Mouse (Mus musculus): ENCODE measurements at regions not wholly inside any gene's neighbourhood (a gene's known extent, or its start where the extent isn't known, plus 50 kb on each side); places are given as distances from the start of the nearest gene placed in this dataset.

DNA sequence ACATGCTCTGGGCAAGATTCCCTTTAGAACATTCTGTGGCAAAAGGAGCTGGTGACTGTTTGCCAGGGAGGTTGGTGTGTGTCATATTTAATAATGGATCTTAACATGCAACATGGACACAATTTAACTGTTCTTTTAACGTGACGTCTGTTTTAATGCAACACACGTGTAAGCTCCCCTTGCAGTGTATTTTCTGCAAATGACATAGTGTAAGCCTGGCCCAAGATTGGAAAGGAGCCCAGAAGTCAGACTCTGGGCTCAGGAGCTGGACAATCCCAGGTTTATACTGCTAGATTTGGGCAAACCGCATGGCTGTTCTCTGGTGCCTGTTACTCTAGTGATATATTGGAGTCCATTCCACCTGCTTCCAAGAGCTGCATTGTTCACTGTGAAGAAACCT, 106.1 kb upstream of the Frmd6 start:
- ATAC-seq (ENCODE audit: extremely low read depth, insufficient number of reproducible peaks, low FRiP score, low TSS enrichment): no peak
- no peak overlapping the region for H3K27ac ChIP-seq (replicated peaks)
- peaks cover 18% of the 10 kb centered on the region for H3K4me1 ChIP-seq
- H3K4me2 ChIP-seq: no peak overlapping the region
- 64% methylated on average over 4 of the region's 4 CpGs for WGBS
- H3K9me3 ChIP-seq: no peaks in the 10 kb centered on the region; the same call in 1 of the 2 replicates
- H3K9ac ChIP-seq: peak overlapping the region; percentile 14; the same call in 1 of the 2 replicates
- no peak overlapping the region for H3K4me3 ChIP-seq
- no peaks in the 10 kb centered on the region for H3K36me3 ChIP-seq
- H3K27me3 ChIP-seq (replicated peaks): no peaks in the 10 kb centered on the region

GRCm38 (mm10) chr12:70720178-70720894, 105.0 kb upstream of the Frmd6 start:
- H3K9ac ChIP-seq: no peak overlapping the region
- no peak overlapping the region for H3K4me3 ChIP-seq
- WGBS: 78% methylated on average over 12 of the region's 12 CpGs
- H3K4me1 ChIP-seq: peaks cover 17% of the 10 kb centered on the region
- H3K36me3 ChIP-seq: no peaks in the 10 kb centered on the region
- no peaks in the 10 kb centered on the region; the same call in 1 of the 2 replicates for H3K9me3 ChIP-seq
- H3K27ac ChIP-seq (replicated peaks): no peak overlapping the region
- H3K4me2 ChIP-seq: no peak overlapping the region
- no peaks in the 10 kb centered on the region for H3K27me3 ChIP-seq (replicated peaks)
- no peak for ATAC-seq (ENCODE audit: extremely low read depth, insufficient number of reproducible peaks, low FRiP score, low TSS enrichment)

DNA sequence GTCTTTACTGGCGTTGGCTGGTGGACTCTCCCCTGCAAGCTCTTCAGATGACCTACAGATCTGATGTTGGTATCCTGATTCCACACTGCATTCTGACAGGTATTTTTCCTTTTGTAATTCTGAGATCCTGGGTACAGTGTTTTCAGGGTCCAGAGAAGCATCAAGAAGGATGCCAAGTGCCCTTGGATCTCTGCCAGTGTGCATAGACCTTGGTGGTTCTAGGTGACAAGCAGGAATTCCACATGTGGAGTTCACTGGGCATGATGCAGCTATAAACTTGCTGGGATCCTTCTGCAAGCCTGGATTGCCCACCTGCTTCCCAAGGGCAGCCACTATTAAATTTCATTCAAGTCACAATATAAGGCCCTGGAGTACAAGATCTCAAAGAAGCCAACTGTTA, 100.0 kb upstream of the Frmd6 start:
- no peak overlapping the region for H3K4me2 ChIP-seq
- no peaks in the 10 kb centered on the region for H3K27me3 ChIP-seq (replicated peaks)
- H3K27ac ChIP-seq (replicated peaks): no peak overlapping the region
- peaks cover 25% of the 10 kb centered on the region for H3K4me1 ChIP-seq
- H3K4me3 ChIP-seq: no peak overlapping the region
- no peaks in the 10 kb centered on the region for H3K36me3 ChIP-seq
- no peak overlapping the region for H3K9ac ChIP-seq
- ATAC-seq (ENCODE audit: extremely low read depth, insufficient number of reproducible peaks, low FRiP score, low TSS enrichment): no peak
- no peaks in the 10 kb centered on the region for H3K9me3 ChIP-seq
- 95% methylated on average over 1 of the region's 1 CpGs for WGBS

- Histone ChIP-seq H3K27me3 (replicated peaks) (no peaks in the 10 kb centered on the region), H3K4me2 (no peak overlapping the region), H3K4me1 (peaks cover 27% of the 10 kb centered on the region), H3K9me3 (no peaks in the 10 kb centered on the region), H3K9ac (no peak overlapping the region), H3K4me3 (no peak overlapping the region), H3K27ac (replicated peaks) (peak overlapping the region; percentile 39; the same call in 1 of the 2 replicates), H3K36me3 (no peaks in the 10 kb centered on the region)
- ATAC-seq (ENCODE audit: extremely low read depth, insufficient number of reproducible peaks, low FRiP score, low TSS enrichment): no peak
- WGBS: 54% methylated on average over 10 of the region's 10 CpGs
Observed at GRCm38 (mm10) chr12:70727496-70728259, 97.6 kb upstream of the Frmd6 start.

DNA sequence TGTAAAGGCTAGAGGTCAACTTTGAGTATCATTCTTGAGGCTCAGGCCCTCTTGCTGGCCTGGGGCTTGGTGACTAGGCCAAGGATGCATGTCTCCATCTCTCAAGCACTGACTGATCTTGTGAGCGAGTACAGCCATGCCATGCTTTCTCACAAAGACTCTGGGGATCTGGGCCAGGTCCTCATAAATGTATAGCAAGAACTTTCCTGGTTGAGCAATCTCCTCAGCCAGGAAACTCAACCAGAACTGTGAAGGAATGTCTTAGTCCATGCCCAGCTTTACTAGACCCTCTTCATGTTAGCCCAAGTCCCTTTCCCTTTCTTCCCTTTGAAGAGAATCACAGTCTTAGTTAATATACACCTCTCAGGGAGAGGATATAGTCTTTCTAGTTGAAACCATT, 96.9 kb upstream of the Frmd6 start:
- H3K36me3 ChIP-seq: no peaks in the 10 kb centered on the region
- WGBS: 83% methylated on average over 1 of the region's 1 CpGs
- peaks cover 27% of the 10 kb centered on the region for H3K4me1 ChIP-seq
- H3K9me3 ChIP-seq: no peaks in the 10 kb centered on the region
- no peak overlapping the region for H3K4me3 ChIP-seq
- no peak overlapping the region for H3K4me2 ChIP-seq
- no peaks in the 10 kb centered on the region for H3K27me3 ChIP-seq (replicated peaks)
- ATAC-seq (ENCODE audit: extremely low read depth, insufficient number of reproducible peaks, low FRiP score, low TSS enrichment): no peak
- 0 out of 2 replicates have a peak overlapping the region, but pooled peaks have one; percentile 2 for H3K27ac ChIP-seq (replicated peaks)
- no peak overlapping the region for H3K9ac ChIP-seq

DNA sequence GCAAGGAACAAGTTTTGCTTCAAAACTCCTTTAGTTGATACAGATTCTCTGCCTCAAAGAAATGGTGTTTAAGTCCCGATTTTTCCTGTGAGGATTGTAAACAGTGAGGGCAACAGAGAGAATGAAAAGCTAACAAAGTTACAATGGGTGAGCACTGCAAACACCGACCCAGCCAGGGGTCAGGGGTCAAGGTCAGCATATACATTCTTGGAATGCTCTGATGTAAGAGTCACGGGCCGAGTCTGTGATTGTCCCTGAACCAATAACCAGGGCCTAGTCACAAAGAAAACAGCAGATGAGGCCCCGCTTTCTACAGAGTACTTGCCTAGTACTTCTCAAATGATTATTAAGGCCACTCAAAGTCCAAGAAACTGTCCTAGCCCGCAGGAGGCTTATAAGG, 95.4 kb upstream of the Frmd6 start:
- peaks cover 27% of the 10 kb centered on the region for H3K4me1 ChIP-seq
- no peak overlapping the region for H3K27ac ChIP-seq (replicated peaks)
- H3K27me3 ChIP-seq (replicated peaks): no peaks in the 10 kb centered on the region
- no peaks in the 10 kb centered on the region for H3K36me3 ChIP-seq
- 37% methylated on average over 6 of the region's 6 CpGs for WGBS
- no peaks in the 10 kb centered on the region for H3K9me3 ChIP-seq
- ATAC-seq (ENCODE audit: extremely low read depth, insufficient number of reproducible peaks, low FRiP score, low TSS enrichment): no peak
- no peak overlapping the region for H3K4me3 ChIP-seq
- H3K4me2 ChIP-seq: no peak overlapping the region
- H3K9ac ChIP-seq: no peak overlapping the region

GRCm38 (mm10) chr12:70731498-70731897, 93.8 kb upstream of the Frmd6 start:
- no peak for ATAC-seq (ENCODE audit: extremely low read depth, insufficient number of reproducible peaks, low FRiP score, low TSS enrichment)
- Histone ChIP-seq H3K4me3 (no peak overlapping the region), H3K27ac (replicated peaks) (no peak overlapping the region), H3K27me3 (replicated peaks) (no peaks in the 10 kb centered on the region), H3K4me1 (peaks cover 27% of the 10 kb centered on the region), H3K9me3 (no peaks in the 10 kb centered on the region), H3K36me3 (no peaks in the 10 kb centered on the region), H3K9ac (no peak overlapping the region), H3K4me2 (no peak overlapping the region)
- WGBS: 88% methylated on average over 6 of the region's 6 CpGs

DNA sequence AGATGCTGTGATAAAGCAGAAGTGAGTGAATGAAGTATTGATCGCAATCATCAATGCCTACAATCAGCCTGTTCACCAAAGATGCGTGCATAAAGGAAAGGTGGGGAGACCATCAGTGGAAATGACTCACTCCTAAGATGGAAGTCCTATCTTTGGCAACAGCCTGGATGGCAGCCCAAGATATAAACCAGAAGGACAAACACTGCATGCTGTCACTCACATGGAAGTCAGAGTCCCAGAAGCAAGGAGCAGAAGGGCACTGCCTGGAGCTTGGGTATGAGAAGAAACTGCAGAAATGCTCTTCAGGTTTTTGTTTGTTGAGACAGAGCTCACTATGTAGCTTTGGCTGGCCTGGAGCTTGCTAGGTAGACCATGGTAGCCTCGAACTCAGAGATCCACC, 92.7 kb upstream of the Frmd6 start:
- H3K27me3 ChIP-seq (replicated peaks): no peaks in the 10 kb centered on the region
- H3K4me3 ChIP-seq: no peak overlapping the region
- no peak for ATAC-seq (ENCODE audit: extremely low read depth, insufficient number of reproducible peaks, low FRiP score, low TSS enrichment)
- H3K27ac ChIP-seq (replicated peaks): no peak overlapping the region
- H3K9ac ChIP-seq: no peak overlapping the region
- no peaks in the 10 kb centered on the region for H3K9me3 ChIP-seq
- H3K4me2 ChIP-seq: no peak overlapping the region
- H3K36me3 ChIP-seq: no peaks in the 10 kb centered on the region
- WGBS: 72% methylated on average over 3 of the region's 3 CpGs
- H3K4me1 ChIP-seq: peaks cover 22% of the 10 kb centered on the region

DNA sequence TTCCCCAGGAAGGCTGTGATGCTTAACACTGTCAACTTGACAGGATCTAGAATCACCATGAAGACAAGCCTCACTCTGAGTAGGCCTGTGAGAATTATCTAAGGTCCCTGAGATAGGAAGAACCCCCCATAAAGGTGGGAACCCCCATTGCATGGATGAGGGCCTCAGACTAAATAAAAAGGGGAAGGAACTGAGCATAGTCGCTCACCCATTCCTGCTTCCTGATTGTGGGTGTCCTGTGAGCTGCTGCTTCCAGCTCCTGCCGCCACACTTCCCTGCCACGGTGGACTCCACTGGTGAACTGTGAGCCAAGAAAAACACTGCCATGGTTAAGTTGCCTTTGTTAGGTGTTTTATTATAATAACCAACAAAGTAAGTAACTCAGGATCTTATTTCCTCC, 86.8 kb upstream of the Frmd6 start:
- Histone ChIP-seq H3K36me3 (no peaks in the 10 kb centered on the region), H3K4me3 (no peak overlapping the region), H3K4me2 (no peak overlapping the region), H3K9me3 (no peaks in the 10 kb centered on the region), H3K9ac (no peak overlapping the region), H3K27ac (replicated peaks) (no peak overlapping the region), H3K27me3 (replicated peaks) (no peaks in the 10 kb centered on the region), H3K4me1 (no peaks in the 10 kb centered on the region)
- no peak for ATAC-seq (ENCODE audit: extremely low read depth, insufficient number of reproducible peaks, low FRiP score, low TSS enrichment)
- WGBS: 65% methylated on average over 3 of the region's 3 CpGs

GRCm38 (mm10) chr12:70739316-70739715, 86.0 kb upstream of the Frmd6 start:
- H3K27ac ChIP-seq (replicated peaks): no peak overlapping the region
- no peak overlapping the region for H3K4me3 ChIP-seq
- ATAC-seq (ENCODE audit: extremely low read depth, insufficient number of reproducible peaks, low FRiP score, low TSS enrichment): no peak
- H3K9me3 ChIP-seq: no peaks in the 10 kb centered on the region
- no peak overlapping the region for H3K9ac ChIP-seq
- no peak overlapping the region for H3K4me2 ChIP-seq
- 90% methylated on average over 6 of the region's 6 CpGs for WGBS
- H3K4me1 ChIP-seq: no peaks in the 10 kb centered on the region
- H3K36me3 ChIP-seq: no peaks in the 10 kb centered on the region
- H3K27me3 ChIP-seq (replicated peaks): no peaks in the 10 kb centered on the region

DNA sequence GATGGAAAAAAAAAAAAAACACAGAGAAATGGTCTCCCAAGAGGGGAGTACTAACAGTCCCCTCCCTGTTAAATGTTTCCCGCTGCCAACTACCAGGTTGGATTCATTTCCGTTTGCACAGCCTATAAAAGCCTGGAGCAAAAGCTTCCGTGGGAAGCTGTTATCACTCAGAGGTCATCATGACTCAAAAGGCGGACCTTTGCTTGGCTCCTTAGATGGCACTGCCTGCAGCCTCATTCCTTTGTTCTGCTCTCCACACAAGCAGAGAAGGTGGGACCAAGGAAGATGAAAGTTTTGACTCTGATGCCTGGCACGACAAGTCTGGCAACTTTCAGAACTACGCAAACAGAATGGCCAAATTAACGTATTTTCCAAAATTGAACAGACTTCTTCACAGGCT, 85.5 kb upstream of the Frmd6 start:
- H3K4me2 ChIP-seq: no peak overlapping the region
- no peaks in the 10 kb centered on the region for H3K9me3 ChIP-seq
- no peaks in the 10 kb centered on the region for H3K36me3 ChIP-seq
- H3K27me3 ChIP-seq (replicated peaks): no peaks in the 10 kb centered on the region
- no peak overlapping the region for H3K9ac ChIP-seq
- no peak overlapping the region for H3K4me3 ChIP-seq
- no peak for ATAC-seq (ENCODE audit: extremely low read depth, insufficient number of reproducible peaks, low FRiP score, low TSS enrichment)
- H3K4me1 ChIP-seq: no peaks in the 10 kb centered on the region
- H3K27ac ChIP-seq (replicated peaks): no peak overlapping the region
- 57% methylated on average over 7 of the region's 7 CpGs for WGBS

- H3K27ac ChIP-seq (replicated peaks): no peak overlapping the region
- H3K36me3 ChIP-seq: no peaks in the 10 kb centered on the region
- H3K27me3 ChIP-seq (replicated peaks): no peaks in the 10 kb centered on the region
- no peak overlapping the region for H3K4me2 ChIP-seq
- WGBS: 62% methylated on average over 3 of the region's 3 CpGs
- no peak overlapping the region for H3K4me3 ChIP-seq
- H3K9ac ChIP-seq: no peak overlapping the region
- H3K9me3 ChIP-seq: no peaks in the 10 kb centered on the region
- H3K4me1 ChIP-seq: 0 out of 2 replicates have a peak, but pooled peaks cover 2% of the 10 kb centered on the region
- ATAC-seq (ENCODE audit: extremely low read depth, insufficient number of reproducible peaks, low FRiP score, low TSS enrichment): no peak
Observed at GRCm38 (mm10) chr12:70742836-70743235, 82.5 kb upstream of the Frmd6 start.

Data from heart, embryonic 13.5 days (tissue).